Mouse (Mus musculus) ovary, postnatal 36 days (tissue): ENCODE measurements around the gene Eno1.

Experiments
- DNase-seq: peaks from one replicate; pipeline ENCODE4 v3.0.0; 2022; ENCODE audit warnings: low spot score, mixed read lengths

Gene Eno1

GRCm38 (mm10) chr4:150226818-150227688, 9.5 kb upstream of the Eno1 start:
- DNase-seq: peak; percentile 61

GRCm38 (mm10) chr4:150228581-150229348, 7.8 kb upstream of the Eno1 start:
- DNase-seq: no peak

- no peak for DNase-seq
Measured at GRCm38 (mm10) chr4:150229747-150230390, 6.7 kb upstream of the Eno1 start.

GRCm38 (mm10) chr4:150230460-150231407, 5.8 kb upstream of the Eno1 start:
- no peak for DNase-seq

DNA sequence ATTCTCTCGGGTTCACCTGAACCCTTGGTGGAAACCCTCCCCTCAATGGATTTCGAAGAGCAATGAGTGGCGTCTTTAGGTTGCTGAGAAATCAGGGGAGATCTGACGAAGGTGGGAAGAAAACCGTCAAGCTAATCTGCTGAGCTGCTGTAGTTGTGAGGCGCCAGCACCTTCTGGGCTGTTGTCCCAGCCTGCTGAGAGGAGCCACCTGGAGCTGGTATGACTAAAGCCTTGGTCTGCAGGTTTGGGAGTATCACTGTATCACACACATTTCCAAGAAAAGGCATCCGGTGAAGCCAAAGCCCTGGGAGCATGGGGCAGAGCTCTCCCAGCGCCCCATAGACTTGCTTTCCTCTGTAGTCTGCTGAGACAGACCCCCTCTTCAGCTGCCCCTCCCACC, 4.7 kb upstream of the Eno1 start:
- no peak for DNase-seq

GRCm38 (mm10) chr4:150234599-150235327, 1.8 kb upstream of the Eno1 start:
- DNase-seq: no peak

DNA sequence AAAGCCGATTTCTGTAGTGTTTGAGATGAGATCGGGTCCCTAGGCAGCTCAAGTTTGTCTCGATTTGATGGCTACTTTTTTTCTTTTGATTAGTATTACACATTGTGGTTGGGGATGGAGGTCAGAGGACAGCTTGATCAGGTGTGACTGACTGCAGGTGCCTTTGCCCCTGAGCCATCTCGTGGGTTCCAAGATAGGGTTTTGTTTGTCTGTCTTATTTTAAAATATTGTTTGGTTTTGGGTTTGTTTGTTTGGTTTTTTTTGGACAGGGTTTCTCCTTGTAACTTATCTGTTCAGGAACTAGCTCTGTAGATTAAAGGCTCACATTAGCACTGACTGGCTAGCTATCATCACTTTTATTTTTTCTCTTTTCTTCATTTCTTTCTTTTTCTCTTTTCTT, 936 bp upstream of the Eno1 start:
- DNase-seq: no peak

DNA sequence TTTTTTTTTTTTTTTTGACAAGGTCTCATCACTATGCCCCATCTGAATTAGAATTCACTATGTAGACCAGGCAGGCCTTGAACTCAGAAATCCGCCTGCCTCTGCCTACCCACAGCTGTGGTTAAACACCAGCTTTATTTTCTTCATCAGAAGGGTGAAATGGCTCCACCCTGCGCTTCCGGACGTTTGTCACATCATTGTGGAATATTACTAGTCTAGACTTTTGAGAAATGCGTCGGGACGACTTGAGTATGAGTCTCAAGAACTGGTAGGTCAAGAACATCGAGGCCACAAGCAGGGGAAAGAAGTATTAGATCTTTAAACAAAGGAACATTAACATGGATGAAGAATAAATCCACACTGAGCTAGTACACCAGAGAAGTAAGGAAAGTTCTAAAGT, 490 bp upstream of the Eno1 start:
- no peak for DNase-seq

GRCm38 (mm10) chr4:150237636-150238361, 1.3 kb downstream of the Eno1 start:
- no peak for DNase-seq

DNA sequence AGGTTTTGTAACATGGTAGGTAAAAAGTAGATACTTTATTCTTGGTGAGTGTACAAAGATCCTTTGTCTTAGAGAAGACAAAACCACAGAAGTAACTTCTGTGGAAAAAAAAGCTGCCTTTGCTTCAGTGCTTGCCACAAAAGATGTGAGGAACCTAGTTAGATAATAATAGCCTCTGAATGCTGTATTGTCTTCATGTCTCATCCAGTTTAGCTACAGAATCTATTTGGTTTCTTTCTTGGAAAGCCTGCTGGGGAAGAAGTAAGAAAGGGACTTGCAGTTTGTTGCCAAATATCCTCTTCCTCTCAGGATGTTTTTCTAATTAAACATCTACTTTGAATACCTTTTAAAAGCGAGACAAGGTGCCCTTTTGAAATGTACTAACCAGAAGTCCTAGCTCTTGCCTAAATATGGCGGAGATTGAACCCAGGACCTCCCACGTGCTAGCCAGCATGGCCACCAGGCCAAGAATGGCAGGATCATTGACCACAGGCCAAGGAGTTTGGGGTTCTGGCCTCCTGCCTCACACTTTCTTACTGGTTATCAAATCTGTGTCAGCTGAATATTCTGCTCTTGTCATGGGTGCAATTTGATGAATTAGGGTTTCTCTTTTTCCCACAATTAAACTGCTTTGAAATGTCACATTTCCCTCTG, 2.0 kb downstream of the Eno1 start:
- DNase-seq: no peak

- no peak for DNase-seq
Measured at GRCm38 (mm10) chr4:150239087-150239480, 2.6 kb downstream of the Eno1 start.

DNA sequence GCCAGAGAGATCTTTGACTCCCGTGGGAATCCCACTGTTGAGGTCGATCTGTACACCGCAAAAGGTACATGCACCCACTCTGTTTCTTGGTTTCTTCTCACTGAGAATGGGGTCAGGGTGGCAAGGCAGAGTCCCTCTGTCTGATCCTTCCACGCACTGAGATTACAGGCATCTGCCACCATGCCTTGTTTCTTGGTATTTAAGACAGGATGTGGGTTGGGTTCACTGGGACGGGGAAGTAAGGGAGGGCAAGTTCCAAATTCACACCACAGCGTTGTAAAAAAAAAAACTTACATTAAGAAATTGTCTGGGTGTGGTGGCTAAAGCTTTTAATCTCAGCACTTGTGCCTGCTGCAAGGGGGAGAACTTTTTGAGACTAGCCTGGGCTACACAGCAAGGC, 3.0 kb downstream of the Eno1 start:
- no peak for DNase-seq

- peak; percentile 51 for DNase-seq
Measured at GRCm38 (mm10) chr4:150239951-150240368, 3.4 kb downstream of the Eno1 start.

- no peak for DNase-seq
Measured at GRCm38 (mm10) chr4:150240381-150240886, 3.9 kb downstream of the Eno1 start.

DNA sequence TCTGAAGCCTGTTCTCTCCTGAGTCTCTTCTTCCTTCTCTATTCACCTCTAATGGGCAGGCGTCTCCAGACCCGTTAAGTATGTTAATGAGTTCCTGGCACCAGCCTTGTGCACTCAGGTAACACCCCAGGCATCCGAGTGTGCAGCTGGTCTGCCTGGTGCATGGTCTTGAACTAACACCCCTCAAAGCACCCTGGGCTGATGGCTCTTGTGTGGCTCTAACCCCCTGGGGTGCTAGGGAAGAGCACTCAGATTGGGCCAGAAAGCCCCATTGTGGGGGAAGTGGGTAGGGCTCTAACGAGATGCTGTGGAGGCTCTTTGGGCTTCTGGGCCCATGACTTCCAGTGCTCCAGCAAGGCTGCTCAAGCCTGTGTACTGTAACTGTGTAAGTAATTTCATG, 5.2 kb downstream of the Eno1 start:
- no peak for DNase-seq

- no peak for DNase-seq
Measured at GRCm38 (mm10) chr4:150242745-150243144, 6.2 kb downstream of the Eno1 start.

GRCm38 (mm10) chr4:150245876-150246275, 9.4 kb downstream of the Eno1 start:
- DNase-seq: no peak

DNA sequence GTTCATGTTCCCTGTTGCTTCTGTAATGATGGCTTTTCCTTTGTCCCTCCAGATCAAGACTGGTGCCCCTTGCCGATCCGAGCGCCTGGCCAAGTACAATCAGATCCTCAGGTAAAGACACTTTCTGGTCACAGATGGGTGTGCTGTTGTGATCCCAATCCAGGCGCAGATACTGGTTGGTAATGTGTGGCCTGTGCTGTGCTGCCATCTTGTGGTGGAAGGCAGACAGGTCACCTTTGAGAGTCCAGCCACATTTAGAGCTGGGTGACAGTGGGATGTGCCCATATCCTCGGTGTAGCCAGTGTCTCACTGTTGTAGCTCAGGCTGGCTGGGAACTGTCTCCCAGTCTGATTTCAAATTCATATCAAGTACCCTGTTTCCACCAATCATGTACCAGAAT, 11.5 kb downstream of the Eno1 start:
- DNase-seq: peak; percentile 59

- no peak for DNase-seq
Measured at GRCm38 (mm10) chr4:150248917-150249316, 12.4 kb downstream of the Eno1 start.
